Mouse (Mus musculus): ENCODE results near the gene Tcaim.

GRCm38 (mm10) chr9:122874653-122875052 is 69.3 kb downstream of the Tcaim start:
- TF ChIP-seq MXI1 (IDR thresholded peaks at IDR 0.05; ENCODE audit: low read depth, low read length) (no peak), CTCF (IDR thresholded peaks at IDR 0.05 in 2 of 3, conservative IDR thresholded peaks at IDR 0.05 in 1 of 3; ENCODE audit: control insufficient read depth in 1 of 3, insufficient read depth in 1 of 3, low read depth in 2 of 3, low read length in 3 of 3, poor library complexity in 1 of 3, severe bottlenecking in 1 of 3) (no peak), MAX (IDR thresholded peaks at IDR 0.05; ENCODE audit: low read length) (no peak), POLR2A (IDR thresholded peaks at IDR 0.05; ENCODE audit: control insufficient read depth in 1 of 2, insufficient read depth in 1 of 2, low read depth in 1 of 2, low read length in 2 of 2, poor library complexity in 1 of 2) (no peak), RCOR1 (IDR thresholded peaks at IDR 0.05; ENCODE audit: low read depth, low read length) (no peak), NRF1 (IDR thresholded peaks at IDR 0.05; ENCODE audit: insufficient read depth, low read depth, low read length, poor library complexity, severe bottlenecking) (no peak), MAFK (IDR thresholded peaks at IDR 0.05; ENCODE audit: borderline replicate concordance, low read depth, low read length) (no peak), ZNF384 (IDR thresholded peaks at IDR 0.05; ENCODE audit: low read depth, low read length) (no peak), UBTF (IDR thresholded peaks at IDR 0.05; ENCODE audit: borderline replicate concordance, insufficient read depth, low read depth, low read length) (no peak), EP300 (IDR thresholded peaks at IDR 0.05; ENCODE audit: low read depth in 1 of 2, low read length in 2 of 2) (no peak)
